Mouse (Mus musculus): ENCODE results near the gene Dmrt1. TPM values are rescaled to one million over a fixed set of nuclear protein-coding genes. Genes with fewer than 3 reads are reported as not detected.

Gene Dmrt1
- polyA plus RNA-seq, 1 experiment from 2014 or later: 0.55 TPM

DNA sequence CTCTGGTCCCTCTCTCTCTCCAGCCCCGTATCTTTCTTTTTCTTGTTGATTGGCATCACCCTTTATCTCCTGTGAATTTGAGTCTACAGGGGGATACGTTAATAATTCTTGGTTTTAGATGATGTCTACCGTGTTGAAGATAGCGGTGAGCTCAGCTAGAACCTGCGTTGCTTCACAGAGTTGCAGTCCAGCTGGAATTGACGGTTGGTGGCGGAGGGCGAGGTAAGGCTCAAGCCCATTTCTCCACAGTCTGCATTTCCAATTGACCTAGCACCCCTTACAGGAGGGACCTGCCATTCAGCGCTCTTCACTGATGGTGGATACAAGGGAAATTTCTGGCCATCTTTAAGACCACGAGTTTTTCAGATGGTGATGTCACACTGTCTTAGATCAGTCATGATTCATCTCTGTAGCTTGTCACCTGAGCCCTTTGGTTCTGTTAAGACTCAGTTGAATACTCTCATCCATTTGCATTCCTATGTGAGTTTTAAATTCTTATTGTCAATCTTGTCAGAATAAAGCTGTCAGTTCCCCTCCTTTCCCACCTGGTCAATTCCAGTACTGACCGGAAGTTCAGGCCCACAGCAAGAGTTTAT is 133.4 kb downstream of the Dmrt1 start:
- no peak for ATAC-seq (ENCODE audit: insufficient number of reproducible peaks, insufficient read depth, low FRiP score, low TSS enrichment)
- H3K4me1 ChIP-seq: no peaks in the 10 kb centered on the region; the same call in 1 of the 2 replicates
- H3K27ac ChIP-seq: no peak overlapping the region
- 75% methylated on average over 11 of the region's 11 CpGs for WGBS
- H3K9ac ChIP-seq: no peak overlapping the region
- H3K9me3 ChIP-seq: no peaks in the 10 kb centered on the region
- no peak overlapping the region for H3K4me2 ChIP-seq (replicated peaks)
- H3K36me3 ChIP-seq: no peaks in the 10 kb centered on the region
- 0 out of 2 replicates have a peak, but pooled peaks cover 3% of the 10 kb centered on the region for H3K27me3 ChIP-seq
- H3K4me3 ChIP-seq: no peak overlapping the region

DNA sequence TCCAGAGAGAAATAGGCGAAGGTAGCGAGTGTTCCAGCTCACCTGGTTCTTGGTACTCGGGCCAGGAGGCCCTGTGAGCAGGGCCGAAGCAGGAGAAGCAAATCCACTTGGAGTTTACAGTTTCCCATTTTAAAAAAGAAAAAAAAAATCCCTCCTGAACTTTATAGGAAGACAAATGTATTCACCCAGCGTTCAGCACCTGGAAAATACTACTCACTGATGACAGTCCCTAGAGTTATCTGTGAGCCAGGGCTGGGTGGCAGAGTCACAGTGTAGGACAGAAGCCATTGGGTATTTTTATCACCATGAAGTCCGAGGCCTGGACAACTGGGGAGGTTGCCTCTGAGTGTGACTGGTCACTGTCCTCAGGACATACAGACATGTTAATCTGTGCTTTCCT is 136.4 kb downstream of the Dmrt1 start:
- no peaks in the 10 kb centered on the region for H3K4me1 ChIP-seq
- no peak overlapping the region for H3K4me3 ChIP-seq
- H3K9me3 ChIP-seq: no peaks in the 10 kb centered on the region
- no peak overlapping the region for H3K4me2 ChIP-seq (replicated peaks)
- no peak for ATAC-seq (ENCODE audit: insufficient number of reproducible peaks, insufficient read depth, low FRiP score, low TSS enrichment)
- H3K36me3 ChIP-seq: no peaks in the 10 kb centered on the region
- 0 out of 2 replicates have a peak, but pooled peaks cover 3% of the 10 kb centered on the region for H3K27me3 ChIP-seq
- no peak overlapping the region for H3K27ac ChIP-seq
- H3K9ac ChIP-seq: no peak overlapping the region
- WGBS: 87% methylated on average over 6 of the region's 6 CpGs

DNA sequence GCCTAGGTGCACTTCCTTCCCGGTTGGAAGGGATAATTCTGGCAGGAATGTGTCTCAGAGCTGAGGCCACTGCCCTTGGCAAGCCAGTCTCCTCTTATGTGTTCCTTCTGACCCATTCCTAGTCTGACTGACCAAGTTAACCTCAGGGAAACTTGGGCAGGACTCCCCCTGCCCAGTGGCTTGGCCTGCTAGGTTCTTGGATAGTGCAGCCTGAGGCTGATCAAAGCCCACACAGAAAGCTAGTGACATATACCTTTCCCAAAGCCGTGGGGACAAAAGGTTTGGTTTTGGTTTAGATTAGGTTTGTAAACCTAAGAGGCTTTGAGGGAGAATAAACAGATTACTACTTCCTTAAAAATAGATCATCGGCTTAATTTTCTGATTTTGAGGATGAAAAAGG is 141.7 kb downstream of the Dmrt1 start:
- Histone ChIP-seq H3K9me3 (no peaks in the 10 kb centered on the region), H3K9ac (no peak overlapping the region), H3K4me3 (no peak overlapping the region), H3K4me2 (replicated peaks) (no peak overlapping the region), H3K36me3 (no peaks in the 10 kb centered on the region), H3K27ac (no peak overlapping the region), H3K27me3 (no peaks in the 10 kb centered on the region), H3K4me1 (no peaks in the 10 kb centered on the region)
- 52% methylated on average over 3 of the region's 3 CpGs for WGBS
- ATAC-seq (ENCODE audit: insufficient number of reproducible peaks, insufficient read depth, low FRiP score, low TSS enrichment): no peak

DNA sequence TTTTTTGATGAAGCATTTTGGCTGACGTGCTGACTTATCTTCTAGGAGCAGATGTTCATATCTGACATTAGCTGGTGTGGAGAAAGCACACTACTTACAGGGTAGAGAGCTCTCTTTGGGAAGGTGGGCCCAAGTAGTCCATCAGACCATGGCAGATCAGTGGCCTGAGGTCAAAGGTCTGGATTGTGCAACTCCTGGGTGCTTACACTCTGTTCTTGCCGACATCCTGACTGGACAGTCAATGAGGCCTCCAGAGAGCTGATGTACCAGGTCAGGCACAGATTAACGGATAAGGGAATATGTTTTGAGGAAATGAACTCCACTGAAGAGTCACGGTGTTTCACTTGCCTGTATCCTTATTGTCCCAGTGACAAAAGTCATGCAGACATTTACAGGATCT is 143.3 kb downstream of the Dmrt1 start:
- Histone ChIP-seq H3K9ac (no peak overlapping the region), H3K9me3 (no peaks in the 10 kb centered on the region), H3K36me3 (no peaks in the 10 kb centered on the region), H3K4me3 (no peak overlapping the region), H3K4me2 (replicated peaks) (no peak overlapping the region), H3K27me3 (no peaks in the 10 kb centered on the region), H3K4me1 (no peaks in the 10 kb centered on the region), H3K27ac (no peak overlapping the region)
- ATAC-seq (ENCODE audit: insufficient number of reproducible peaks, insufficient read depth, low FRiP score, low TSS enrichment): no peak
- WGBS: 70% methylated on average over 4 of the region's 4 CpGs

DNA sequence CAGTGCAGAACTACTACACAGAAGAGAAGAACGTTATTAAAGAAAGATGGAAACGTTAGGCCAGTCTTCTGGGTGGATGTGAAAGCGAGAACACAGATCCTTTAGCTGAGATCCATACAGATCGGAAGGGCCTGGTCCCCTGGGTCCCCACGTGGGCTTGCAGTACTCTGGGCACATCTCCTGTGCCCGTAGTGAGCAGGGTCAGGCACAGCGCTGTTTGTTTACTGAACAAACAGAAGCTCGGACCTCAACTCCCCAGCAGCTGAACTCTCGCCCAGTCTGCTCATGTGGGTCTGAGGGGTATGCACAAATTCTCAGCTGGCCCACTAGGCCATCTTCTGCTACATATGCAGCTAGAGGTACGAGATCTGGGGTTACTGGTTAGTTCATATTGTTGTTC is 145.1 kb downstream of the Dmrt1 start:
- 72% methylated on average over 10 of the region's 10 CpGs for WGBS

DNA sequence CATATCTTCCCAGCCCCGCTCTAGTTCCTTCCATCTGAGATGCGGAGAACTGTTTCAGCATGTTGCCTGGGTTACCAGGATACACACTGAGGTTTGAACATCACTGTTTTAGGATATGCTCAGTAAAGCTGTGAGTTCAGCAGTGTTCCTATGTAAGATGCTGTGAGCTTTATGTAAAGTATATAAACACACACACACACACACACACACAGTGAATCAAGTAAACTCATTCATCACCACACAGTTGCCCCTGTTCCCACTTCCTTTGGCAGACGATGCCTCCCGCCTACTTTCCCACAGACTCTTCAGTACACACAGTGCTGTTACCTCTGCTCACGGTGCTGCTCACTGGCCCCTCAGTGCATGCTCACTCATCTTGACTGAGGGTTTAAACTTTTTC is 147.1 kb downstream of the Dmrt1 start:
- Histone ChIP-seq H3K4me1 (peaks cover 6% of the 10 kb centered on the region), H3K4me2 (replicated peaks) (no peak overlapping the region), H3K4me3 (no peak overlapping the region), H3K27ac (no peak overlapping the region), H3K9ac (no peak overlapping the region), H3K36me3 (no peaks in the 10 kb centered on the region), H3K27me3 (no peaks in the 10 kb centered on the region), H3K9me3 (no peaks in the 10 kb centered on the region)
- no peak for ATAC-seq (ENCODE audit: insufficient number of reproducible peaks, insufficient read depth, low FRiP score, low TSS enrichment)
- WGBS: 67% methylated on average over 5 of the region's 5 CpGs

More for the DNA sequence above, 145.1 kb downstream of the Dmrt1 start:
- no peaks in the 10 kb centered on the region for H3K36me3 ChIP-seq
- no peaks in the 10 kb centered on the region for H3K9me3 ChIP-seq
- H3K27ac ChIP-seq: no peak overlapping the region
- H3K27me3 ChIP-seq: no peaks in the 10 kb centered on the region
- no peak for ATAC-seq (ENCODE audit: insufficient number of reproducible peaks, insufficient read depth, low FRiP score, low TSS enrichment)
- H3K9ac ChIP-seq: no peak overlapping the region
- H3K4me3 ChIP-seq: no peak overlapping the region
- no peak overlapping the region for H3K4me2 ChIP-seq (replicated peaks)
- H3K4me1 ChIP-seq: peaks cover 6% of the 10 kb centered on the region

Other genes with a start within 250 kb of the Dmrt1 start
- 3.3 and 5.1 TPM in 2 replicates for gene Dmrt3, start 104.7 kb downstream of the Dmrt1 start, polyA plus RNA-seq (2016; fragmentation: Nextera tagmentation; extraction: Ambion mirVana)
- gene Dmrt2, start 166.8 kb downstream of the Dmrt1 start, polyA plus RNA-seq (2016; fragmentation: Nextera tagmentation; extraction: Ambion mirVana): 9.4 and 14.2 TPM in 2 replicates

Measured in embryonic facial prominence, embryonic 12.5 days (tissue).